Mouse (Mus musculus) spleen, adult 2 months (tissue): Measurements from ENCODE around the gene Hmx3.
A peak's percentile ranks its signal among the peaks of the same experiment; 100 is the strongest.

Experiments
- CTCF ChIP-seq: fragments of 200-500 bp; IDR thresholded peaks from 2 replicates; pipeline ENCODE4 v1.5.1; 2011; ENCODE audit warnings: mild to moderate bottlenecking, inconsistent platforms; ENCODE audit not compliant: insufficient read depth, insufficient read length, insufficient replicate concordance; ENCODE audit errors: extremely low read depth
- POLR2A ChIP-seq: fragments of 200-500 bp; IDR thresholded peaks from 2 replicates; pipeline ENCODE4 v1.6.1; 2011; ENCODE audit warnings: low read depth, low read length, inconsistent platforms

- TF ChIP-seq CTCF (peak; percentile 77; the same call in 1 of the 2 replicates), POLR2A (no peak)
Measured at GRCm38 (mm10) chr7:131539979-131540378, 2.7 kb upstream of the Hmx3 start.
